Mouse (Mus musculus): Measurements from ENCODE around the gene Ndst4. TPM values are rescaled to one million over a fixed set of nuclear protein-coding genes. Genes with fewer than 3 reads are reported as not detected.
A peak's percentile ranks its signal among the peaks of the same experiment; 100 is the strongest.

Ndst4 gene
- total RNA-seq (2021), result under 1 TPM in 1 of 2 experiments, not detected in 1; 0.07 TPM

- peak; percentile 4 for DNase-seq
Measured at GRCm38 (mm10) chr3:125403601-125404396, at the start of gene Ndst4. Gene Ndst4, plus strand, starts transcription at chr3:125404076.

DNA sequence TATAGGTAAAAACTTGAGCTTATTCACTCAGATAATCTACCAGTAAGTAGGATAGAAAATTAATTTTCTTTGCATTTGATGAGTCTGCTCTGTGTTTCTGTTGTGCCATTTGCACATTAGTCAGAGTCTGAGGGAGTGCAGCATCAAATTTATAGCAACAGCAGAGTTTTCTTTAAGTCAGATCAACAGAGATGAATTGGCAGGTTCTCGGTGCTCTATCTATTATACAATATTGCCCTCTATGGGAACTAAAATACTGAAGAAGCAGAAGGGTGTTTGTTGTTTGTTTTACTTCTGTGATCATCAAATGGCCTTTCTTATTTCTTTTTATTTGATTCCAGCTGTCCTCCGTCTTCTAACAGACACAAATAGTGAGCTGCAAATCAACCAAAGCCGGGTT lies 6.4 kb upstream of the Ndst4 start:
- no peak for DNase-seq

DNA sequence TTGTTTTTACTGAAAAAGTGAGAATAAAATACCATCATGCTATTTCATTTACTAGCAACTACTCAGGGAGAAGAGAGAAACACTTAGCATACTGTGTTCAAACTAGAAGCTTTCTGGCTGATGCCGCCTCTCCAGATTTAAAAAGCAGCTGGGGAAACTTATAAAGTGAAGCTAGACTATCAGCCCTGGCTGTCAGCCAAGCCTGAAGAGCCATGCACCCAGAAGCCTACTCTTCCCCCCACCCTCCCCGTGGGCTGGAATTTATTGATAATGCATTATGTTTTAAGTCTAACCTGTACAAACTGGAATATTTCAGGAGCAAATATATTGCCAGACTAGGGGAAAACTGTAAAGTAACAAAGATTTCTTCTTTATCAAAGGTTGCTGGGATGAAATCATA lies 2.6 kb downstream of the Ndst4 start:
- no peak for DNase-seq

DNA sequence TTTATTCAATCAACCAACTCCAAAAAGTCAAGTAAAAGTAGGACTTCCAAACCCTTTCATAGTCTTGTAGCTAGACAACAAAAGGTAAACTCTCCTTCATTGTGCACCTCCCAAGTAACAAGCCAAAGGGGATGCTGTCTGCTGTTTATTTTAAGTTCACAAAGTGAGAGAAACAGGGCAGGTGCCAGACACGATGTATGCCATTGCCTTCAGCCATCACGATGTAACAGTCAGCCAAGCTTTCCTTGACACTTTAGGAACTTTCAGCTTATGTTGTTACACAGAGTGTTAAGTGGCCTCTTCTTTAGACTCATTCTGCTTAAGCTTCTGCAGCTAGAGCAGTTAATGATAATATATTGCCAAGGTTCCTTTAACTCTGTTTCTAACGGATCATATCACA lies 3.1 kb downstream of the Ndst4 start:
- DNase-seq, result no peak

- DNase-seq, result no peak
Measured at GRCm38 (mm10) chr3:125466894-125467652, 63.2 kb downstream of the Ndst4 start.

- no peak for DNase-seq
Measured at GRCm38 (mm10) chr3:125510102-125510501, 106.2 kb downstream of the Ndst4 start.

DNA sequence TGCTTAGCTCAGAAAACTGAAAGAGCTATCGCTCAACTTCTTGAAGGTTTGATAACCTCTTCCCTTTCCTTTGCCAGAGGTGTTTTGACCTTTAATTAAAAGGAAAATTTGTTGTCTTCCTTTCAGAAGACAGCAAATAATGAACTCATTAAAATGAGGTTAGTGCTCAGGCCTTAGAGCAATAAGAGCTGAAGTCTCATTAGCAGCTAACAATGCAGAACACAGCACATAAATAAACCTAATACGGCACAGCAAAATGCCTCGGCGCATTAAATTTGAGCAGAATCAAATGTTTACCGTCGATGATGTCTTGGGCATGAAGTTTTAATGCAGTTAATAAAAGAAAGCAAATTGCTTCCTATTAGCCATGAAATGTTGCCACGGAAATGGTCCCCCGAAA lies 129.5 kb downstream of the Ndst4 start:
- no peak for DNase-seq

DNA sequence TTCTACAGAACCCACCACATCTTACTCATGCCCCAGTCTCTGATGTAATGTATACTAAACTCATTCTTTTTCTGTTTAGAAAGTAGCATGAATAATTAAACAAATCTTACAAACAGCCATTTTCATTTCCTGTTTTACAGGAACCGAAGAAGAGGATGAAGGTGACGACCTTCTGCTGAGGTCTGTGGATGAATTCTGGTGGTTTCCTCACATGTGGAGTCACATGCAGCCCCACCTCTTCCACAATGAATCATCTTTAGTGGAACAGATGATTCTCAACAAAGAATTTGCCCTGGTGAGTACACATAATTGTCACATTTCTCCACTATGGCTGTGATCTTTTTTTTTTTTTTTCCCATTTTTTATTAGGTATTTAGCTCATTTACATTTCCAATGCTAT lies 166.7 kb downstream of the Ndst4 start:
- DNase-seq, result no peak

- no peak for DNase-seq
Measured at GRCm38 (mm10) chr3:125632233-125632632, 228.4 kb downstream of the Ndst4 start.

DNA sequence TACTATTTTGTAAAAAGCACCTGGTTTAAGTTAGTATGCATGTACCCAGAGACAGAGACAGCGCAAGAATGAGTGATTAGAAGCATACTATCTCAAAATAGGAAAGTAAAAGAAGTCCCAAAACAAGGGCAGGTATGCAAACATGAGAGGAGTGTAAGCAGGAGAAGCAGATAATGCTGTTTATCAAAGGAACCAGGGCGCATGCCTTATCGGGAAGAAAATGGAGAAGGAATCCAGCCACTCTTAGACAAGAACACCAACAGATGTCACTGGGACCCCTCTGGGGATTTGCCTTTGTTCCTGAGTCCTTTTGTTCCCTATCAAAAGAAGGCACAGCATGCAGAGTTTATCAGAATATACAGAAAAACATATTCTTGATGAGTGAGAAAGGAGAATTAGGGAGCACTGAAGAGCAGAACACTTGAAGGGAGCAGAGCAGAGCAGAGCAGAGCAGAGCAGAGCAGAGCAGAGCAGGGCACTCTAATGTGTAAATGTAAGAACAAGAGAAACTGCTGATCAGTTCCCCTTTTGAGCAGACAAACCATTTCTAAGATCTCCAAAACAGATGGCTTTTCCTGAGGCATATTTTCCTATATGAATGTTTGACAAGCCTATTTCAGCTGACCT lies 251.2 kb downstream of the Ndst4 start:
- no peak for DNase-seq

GRCm38 (mm10) chr3:125660114-125660717 lies 256.3 kb downstream of the Ndst4 start:
- DNase-seq, result no peak

GRCm38 (mm10) chr3:125660884-125661532 lies 257.1 kb downstream of the Ndst4 start:
- DNase-seq, result no peak

GRCm38 (mm10) chr3:125673997-125674794 lies 270.3 kb downstream of the Ndst4 start:
- no peak for DNase-seq

DNA sequence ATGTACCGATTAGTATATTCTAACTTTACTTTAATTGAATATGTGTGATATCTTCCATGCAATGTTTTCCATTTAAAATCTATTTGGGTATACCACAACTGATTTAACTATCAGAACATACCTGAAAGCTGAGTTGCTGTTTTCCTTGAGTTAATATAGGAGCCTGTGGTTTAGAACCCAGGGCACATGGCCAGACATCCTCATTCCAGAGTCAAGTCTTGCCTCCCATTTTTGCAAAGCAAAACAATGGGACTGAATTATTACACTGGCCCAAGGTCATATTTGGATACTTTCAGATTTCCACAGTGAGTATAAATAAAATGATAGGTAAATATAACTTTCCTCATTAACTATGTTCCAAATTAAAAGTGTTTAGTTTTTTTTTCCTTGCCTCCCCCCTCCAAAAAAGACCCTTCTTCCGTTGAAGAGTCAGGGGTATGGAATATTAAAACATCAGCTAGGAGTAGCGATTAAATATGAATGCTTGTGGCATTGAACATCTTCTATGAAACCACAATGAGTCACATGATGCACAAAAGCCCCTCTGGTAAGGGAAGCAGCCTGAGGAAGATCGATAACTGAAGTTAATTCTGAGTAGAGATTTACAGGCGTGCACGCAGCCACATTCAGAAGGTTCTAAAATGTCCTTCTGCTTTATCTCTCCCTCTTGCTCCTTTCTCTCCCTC lies 271.5 kb downstream of the Ndst4 start:
- no peak for DNase-seq

DNA sequence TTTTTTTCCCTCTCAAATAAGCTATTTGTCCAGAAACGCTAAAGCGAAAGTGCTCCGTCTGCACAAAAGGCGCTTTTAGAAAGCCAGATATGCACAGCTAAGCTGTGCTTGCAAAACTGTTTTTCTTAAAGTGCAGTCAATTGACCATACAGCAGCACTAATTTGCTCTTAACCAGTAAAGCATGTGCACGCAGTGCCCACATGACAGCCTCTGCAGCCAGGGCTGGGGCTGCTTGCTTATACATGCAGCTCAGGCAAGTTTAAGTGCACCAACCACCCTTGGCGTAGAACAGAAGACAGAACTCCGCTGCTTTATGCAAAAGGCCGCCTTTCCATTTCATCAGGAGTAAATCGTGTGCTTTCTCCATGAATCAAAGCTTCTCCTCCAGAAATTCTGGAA lies 275.0 kb downstream of the Ndst4 start:
- no peak for DNase-seq

GRCm38 (mm10) chr3:125683460-125684230 lies 279.8 kb downstream of the Ndst4 start:
- DNase-seq, result no peak

- DNase-seq, result no peak
Measured at GRCm38 (mm10) chr3:125684583-125684982, 280.7 kb downstream of the Ndst4 start.

DNA sequence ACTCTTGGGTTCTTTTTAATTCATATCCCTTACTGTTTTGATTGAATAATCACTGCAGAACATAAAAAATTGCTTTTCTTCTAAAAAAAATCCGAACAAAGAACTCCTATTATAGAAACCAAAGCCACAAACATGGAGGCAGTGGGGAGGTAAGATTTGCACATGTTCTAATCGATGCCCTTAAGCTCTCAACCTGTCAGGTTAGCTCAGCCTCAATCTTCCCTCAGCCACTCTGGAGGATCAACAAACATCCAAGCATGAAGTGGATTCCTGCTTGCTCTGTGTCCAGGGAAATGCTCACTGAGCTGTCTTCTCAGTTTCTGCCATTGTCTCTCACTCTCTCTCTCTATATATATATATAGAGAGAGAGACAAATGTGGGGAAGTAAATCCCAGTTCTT lies 283.7 kb downstream of the Ndst4 start:
- DNase-seq, result no peak

- DNase-seq, result no peak
Measured at GRCm38 (mm10) chr3:125690948-125691347, 287.1 kb downstream of the Ndst4 start.

GRCm38 (mm10) chr3:125722953-125723352 lies 319.1 kb downstream of the Ndst4 start:
- no peak for DNase-seq

Data from heart, postnatal 4 days (tissue).